Mouse (Mus musculus) ES-E14 (cell line): ENCODE data around the gene Il25.

ENCODE experiments used
- CHD2 ChIP-seq: IDR thresholded peaks from 2 replicates; pipeline ENCODE4 v1.6.1; 2014; ENCODE audit warnings: mild to moderate bottlenecking, low read depth, low read length, inconsistent platforms
- HCFC1 ChIP-seq: IDR thresholded peaks from 2 replicates; pipeline ENCODE4 v1.6.1; 2012; ENCODE audit warnings: low read length, inconsistent platforms, borderline replicate concordance; ENCODE audit not compliant: insufficient read depth
- MAFK ChIP-seq: IDR thresholded peaks from 2 replicates; pipeline ENCODE4 v1.6.1; 2014; ENCODE audit warnings: mild to moderate bottlenecking, low read depth, low read length, inconsistent platforms; ENCODE audit not compliant: insufficient read depth
- ZC3H11A ChIP-seq: IDR thresholded peaks from 2 replicates; pipeline ENCODE4 v1.6.1; 2012; ENCODE audit warnings: low read depth, mild to moderate bottlenecking, inconsistent platforms, low read length, borderline replicate concordance
- ZNF384 ChIP-seq: IDR thresholded peaks from 2 replicates; pipeline ENCODE4 v1.6.1; 2012; ENCODE audit warnings: low read depth, low read length, inconsistent platforms

GRCm38 (mm10) chr14:54950493-54950892 lies 18.0 kb downstream of the Il25 start:
- TF ChIP-seq MAFK (no peak), CHD2 (no peak), ZNF384 (no peak), ZC3H11A (no peak), HCFC1 (no peak)
